Mouse (Mus musculus) fibroblast of lung, adult 2 months (primary cell): ENCODE results near the gene Rassf1.
A peak's percentile ranks its signal among the peaks of the same experiment; 100 is the strongest.

Experiments used
- DNase-seq: peaks from one replicate; pipeline ENCODE4 v3.0.0-alpha.2; 2011; ENCODE audit warnings: low read depth

Rassf1 gene

DNA sequence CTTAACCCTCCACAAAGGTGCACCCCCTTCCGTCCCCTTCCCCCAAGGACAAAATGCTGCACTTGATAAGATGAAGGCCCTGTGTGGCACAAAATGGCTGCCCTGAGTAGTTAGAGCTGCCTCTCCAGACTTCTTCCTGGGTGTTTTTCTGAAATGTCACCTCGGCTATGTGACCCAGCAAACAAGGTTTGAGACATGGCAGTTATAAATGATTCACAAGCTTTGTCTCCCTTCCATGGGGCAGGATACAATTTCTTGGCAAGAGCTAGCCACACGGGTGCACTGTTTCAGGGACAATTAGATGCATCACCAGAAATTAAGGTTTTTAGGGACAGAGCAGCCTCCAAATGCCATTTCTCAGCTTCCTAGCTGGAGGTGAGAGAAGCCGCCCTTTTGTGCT lies 10.9 kb upstream of the Rassf1 start:
- DNase-seq: no peak

GRCm38 (mm10) chr9:107541005-107541404 lies 10.3 kb upstream of the Rassf1 start:
- DNase-seq: no peak

DNA sequence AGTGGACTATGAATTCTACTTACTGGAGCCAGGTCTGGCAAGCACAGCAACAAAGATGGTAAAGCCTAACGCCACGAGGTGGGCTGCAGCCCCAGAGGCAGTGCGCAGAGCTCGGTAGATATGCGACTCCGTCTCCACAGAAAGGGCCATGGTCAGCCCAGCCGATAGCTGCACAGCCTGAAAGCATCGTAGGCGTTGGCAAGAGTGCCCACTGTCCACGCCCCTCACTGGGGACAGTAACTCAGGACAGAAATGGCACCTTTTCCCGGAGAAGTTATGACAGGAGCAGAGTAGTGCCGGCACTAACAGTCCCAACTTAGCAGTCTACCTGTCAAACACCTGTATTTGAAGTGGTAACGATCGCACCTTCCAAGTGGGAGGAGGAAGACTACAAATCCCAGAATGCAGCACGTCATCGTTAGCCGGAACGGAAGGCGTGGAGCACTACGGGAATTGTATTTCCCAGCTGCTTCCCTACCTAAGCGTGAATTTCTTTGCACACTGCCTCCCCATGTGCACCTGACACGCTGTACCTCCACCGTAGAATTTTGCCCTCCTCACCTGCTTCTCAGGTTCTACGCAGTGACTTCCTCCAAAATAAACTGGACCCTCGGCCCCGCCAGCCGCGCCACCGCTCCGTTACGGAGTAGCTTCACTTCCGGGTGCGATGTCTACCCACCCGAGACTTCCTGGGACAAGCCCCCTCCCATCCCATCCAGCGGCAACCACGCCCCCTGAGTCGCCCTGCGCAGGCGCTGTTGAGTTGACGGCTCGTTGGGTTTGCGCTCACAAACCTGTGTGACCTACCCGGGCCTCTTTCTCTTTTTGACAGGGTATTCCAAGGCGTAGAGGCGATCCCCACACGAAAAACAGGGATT lies 9.6 kb upstream of the Rassf1 start, which contains the start of the genes Cyb561d2 and Nprl2:
Cyb561d2 (minus strand) TSS at position 720 of the 878 bp plus-strand sequence.
Nprl2 (plus strand) TSS at position 753 of the 878 bp plus-strand sequence.
- DNase-seq: peak; percentile 91

DNA sequence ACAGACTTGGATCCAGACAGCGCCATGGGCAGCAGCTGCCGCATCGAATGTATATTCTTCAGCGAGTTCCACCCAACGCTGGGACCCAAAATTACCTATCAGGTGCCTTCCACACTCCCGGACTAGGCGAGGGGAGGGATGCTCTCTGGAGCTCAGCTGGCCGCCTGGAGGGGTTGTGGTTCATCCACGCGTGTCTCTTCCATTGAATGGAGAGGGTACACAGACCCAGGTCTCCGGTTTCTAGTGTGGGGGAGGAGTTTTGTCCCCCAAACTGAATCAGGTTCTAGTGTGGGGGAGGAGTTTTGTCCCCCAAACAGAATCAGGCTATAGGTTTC lies 9.0 kb upstream of the Rassf1 start:
- DNase-seq: no peak

DNA sequence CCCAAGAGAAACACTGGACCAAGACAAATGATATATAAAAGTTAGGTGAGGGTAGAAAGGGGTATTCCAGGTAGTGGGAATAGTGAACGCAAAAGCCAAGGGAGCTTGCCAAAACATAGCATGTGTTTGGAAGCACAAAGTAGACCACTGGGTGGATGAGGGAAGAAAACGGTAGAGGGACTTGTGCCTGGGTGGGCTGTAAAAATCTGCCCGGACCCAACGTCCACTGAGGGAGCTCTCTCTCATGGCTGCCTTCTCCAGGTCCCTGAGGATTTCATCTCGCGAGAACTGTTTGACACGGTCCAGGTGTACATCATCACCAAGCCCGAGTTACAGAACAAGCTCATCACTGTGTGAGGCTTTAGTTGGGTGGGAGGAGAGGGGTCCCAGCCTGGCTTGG lies 8.6 kb upstream of the Rassf1 start:
- no peak for DNase-seq

GRCm38 (mm10) chr9:107543299-107543698 lies 8.1 kb upstream of the Rassf1 start:
- no peak for DNase-seq

- no peak for DNase-seq
Measured at GRCm38 (mm10) chr9:107544196-107544700, 7.1 kb upstream of the Rassf1 start.

- no peak for DNase-seq
Measured at GRCm38 (mm10) chr9:107544729-107545128, 6.6 kb upstream of the Rassf1 start.

- no peak for DNase-seq
Measured at GRCm38 (mm10) chr9:107545199-107545598, 6.2 kb upstream of the Rassf1 start.

GRCm38 (mm10) chr9:107545602-107546001 lies 5.8 kb upstream of the Rassf1 start:
- no peak for DNase-seq

GRCm38 (mm10) chr9:107547026-107547425 lies 4.3 kb upstream of the Rassf1 start, which contains the start of gene Zmynd10:
Zmynd10 (plus strand) TSS chr9:107547298.
- peak; percentile 82 for DNase-seq

- no peak for DNase-seq
Measured at GRCm38 (mm10) chr9:107547957-107548356, 3.4 kb upstream of the Rassf1 start.

GRCm38 (mm10) chr9:107548820-107549219 lies 2.5 kb upstream of the Rassf1 start:
- DNase-seq: no peak

GRCm38 (mm10) chr9:107549297-107550074 lies 1.9 kb upstream of the Rassf1 start:
- no peak for DNase-seq

DNA sequence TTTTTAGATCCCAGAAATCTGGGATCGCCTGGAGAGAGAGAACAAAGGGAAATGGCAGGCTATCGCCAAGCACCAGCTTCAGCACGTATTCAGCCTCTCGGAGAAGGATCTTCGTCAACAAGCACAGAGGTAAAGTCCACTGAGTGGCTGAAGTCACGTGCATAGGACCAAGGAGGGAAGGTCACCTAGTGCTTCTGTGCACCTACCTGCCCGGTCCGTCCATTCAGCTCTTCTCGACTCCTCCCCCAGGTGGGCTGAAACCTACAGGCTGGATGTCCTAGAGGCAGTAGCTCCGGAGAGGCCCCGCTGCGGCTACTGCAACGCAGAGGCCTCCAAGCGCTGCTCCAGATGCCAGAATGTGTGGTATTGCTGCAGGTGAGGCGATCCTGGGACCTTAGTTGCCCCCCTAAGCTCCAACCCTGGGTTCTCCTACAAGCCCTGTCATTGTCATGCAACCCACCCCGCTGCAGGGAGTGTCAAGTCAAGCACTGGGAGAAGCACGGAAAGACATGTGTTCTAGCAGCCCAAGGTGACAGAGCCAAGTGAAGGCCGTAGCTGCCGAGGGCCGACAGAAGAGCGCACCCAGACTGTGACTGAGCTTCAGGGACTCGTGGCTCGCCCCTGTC lies 751 bp upstream of the Rassf1 start:
- no peak for DNase-seq

DNA sequence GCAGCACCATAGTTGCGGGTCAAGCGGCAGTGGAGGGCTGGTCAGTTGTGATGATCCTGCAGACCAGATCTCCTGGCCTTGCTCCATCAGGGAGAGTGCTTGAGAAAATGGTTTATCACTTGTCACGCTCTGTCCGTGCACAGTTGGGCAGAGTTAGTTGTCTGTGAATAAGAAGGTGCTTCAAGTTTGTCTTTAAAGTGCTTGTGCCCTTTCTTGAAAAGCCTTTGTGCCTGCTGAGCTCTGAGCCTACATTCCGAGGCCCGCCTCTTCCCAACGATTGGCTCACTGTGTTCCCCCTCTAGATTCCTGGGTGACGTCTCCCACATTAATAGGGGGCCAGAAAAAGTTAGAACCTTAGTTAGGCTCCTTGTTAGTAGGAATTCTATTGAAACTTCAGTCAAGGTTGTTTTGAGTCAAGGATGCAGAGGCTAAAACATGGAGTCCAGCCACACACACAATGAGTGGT lies 568 bp downstream of the Rassf1 start:
- DNase-seq: no peak

- DNase-seq: no peak
Measured at GRCm38 (mm10) chr9:107552690-107553393, 1.5 kb downstream of the Rassf1 start.

DNA sequence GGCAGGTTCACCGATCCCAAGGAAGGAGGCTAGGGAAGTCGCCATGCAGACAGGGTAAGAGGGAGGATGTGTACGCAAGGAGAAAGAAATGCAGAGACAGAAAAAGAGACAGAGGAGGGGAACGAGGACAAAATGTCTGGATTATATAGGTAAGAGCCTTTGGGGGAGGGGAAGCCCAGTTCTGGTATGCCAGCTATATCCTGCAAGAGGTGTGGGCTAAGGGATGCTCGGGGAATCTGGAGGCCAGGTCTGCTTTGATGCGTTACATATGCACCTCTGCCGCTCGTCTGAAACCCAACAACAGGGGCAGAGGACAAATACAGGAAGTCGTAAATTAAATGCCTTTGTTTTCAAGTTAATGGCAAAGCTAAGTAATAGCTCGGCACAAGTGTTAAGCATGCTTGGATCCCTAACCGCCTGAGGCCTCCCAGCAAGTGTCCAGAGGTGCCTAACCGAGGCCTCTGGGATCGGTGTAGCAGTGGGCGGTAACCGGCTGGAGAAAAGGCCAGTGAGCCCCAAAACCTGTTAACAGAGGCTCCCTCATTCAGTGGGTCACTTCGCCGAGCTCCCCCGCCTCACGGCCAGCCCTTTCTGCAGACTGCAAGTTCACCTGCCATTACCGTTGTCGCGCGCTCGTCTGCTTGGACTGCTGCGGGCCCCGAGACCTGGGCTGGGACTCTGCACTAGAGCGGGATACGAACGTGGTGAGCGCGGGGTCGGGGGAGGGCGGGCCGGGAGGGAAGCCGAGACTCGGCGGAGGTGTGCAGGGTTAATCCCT lies 2.4 kb downstream of the Rassf1 start:
- no peak for DNase-seq

- peak; percentile 98 for DNase-seq
Measured at GRCm38 (mm10) chr9:107554319-107554825, 3.0 kb downstream of the Rassf1 start.

- DNase-seq: no peak
Measured at GRCm38 (mm10) chr9:107555031-107555457, 3.7 kb downstream of the Rassf1 start.
